Mouse (Mus musculus) C3H10T1/2 (cell line): ENCODE results near the gene Fggy. TPM values are rescaled to one million over a fixed set of nuclear protein-coding genes. Genes with fewer than 3 reads are reported as not detected.

Source experiments
- polyA plus RNA-seq, 2 experiments: library from polyadenylated mRNA; unstranded; fragments of >200 nt; fragmentation: generic; extraction: Trizol; gene quantifications; one replicate each; pipeline ENCODE4 v1.2.1; 2012; ENCODE audit warnings: missing spikeins in 2 of 2

Fggy gene
- 10 to 100 TPM in 1 of 2 experiments, 1 to 10 TPM in 1; 5.9 to 19.2 TPM for polyA plus RNA-seq

DNA sequence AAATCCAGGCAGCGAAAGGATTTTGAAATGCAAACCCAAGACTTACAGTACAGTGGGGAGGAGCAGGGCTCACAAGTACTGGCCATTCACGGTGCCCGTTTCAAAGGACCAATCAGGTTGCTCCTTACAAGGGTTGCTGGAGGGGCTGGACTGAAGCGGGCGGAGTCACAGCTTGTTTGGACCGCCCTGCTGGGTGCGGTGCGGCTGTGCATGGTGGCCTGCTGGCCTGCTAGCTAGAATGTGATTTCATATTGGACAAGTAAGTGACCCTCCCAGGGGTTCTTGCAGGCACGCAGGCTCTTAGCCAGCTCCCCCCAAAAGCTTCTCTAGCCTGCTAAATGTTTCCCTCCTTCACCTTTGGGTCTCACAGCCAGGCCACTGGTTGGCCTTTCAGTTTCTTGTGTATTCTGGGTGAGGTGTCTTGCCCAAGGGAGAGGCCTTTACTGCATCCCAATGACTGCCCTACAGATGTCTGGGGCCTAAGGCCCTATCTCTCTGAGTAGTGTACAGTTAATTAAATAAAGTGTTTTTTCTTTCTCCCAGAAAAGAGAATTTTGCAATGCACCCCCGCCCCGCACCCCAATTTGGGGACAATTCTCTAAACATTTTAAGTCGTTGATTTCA, at the start of gene Fggy:
TSS of gene Fggy (plus strand) at position 175 of the 624 bp plus-strand sequence.

DNA sequence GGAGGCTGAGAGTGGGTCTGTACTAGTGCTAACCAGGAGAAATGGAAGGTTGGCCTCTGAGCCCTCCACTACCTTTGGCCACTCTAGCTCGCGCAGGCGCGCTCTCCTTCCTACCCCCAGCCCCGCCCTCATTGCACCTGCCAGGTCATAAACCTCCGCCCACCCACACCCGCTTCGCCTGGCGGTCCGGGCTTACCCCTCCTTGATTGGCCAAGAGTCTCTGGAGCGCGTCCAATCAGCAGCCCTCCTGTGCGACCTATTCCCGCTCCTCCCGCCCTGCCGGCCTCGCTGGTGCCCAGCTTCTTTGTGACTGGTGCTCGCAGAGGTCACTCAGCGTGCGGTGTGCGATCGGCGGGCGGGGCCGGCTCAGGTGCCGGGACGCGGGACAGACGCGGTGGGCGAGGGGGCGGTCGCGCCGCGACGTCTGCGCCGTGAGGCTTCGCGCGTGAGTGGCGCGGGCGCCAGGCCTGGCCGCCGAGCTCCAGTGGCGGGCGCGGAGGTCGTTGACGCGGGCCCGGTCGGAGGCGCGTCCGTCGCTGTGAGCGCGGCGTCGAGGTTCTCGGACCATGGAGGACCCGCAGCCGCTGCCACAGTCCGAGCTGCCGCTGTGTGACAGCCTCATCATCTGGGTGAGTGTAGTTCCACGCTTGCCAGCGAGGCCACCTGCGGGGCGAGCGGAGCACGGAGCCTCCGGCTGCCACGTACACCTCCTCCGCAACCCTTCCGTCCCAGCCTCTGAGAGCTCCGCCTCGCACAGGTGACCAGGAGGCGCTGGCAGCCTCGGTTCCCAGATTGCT, 409.8 kb downstream of the Fggy start, which contains the start of gene Hook1:
TSS of gene Hook1 (plus strand) at position 313 of the 797 bp plus-strand sequence.

